27 mouse cellular contexts compared by ENCODE assay signal in the genomic region with DNA sequence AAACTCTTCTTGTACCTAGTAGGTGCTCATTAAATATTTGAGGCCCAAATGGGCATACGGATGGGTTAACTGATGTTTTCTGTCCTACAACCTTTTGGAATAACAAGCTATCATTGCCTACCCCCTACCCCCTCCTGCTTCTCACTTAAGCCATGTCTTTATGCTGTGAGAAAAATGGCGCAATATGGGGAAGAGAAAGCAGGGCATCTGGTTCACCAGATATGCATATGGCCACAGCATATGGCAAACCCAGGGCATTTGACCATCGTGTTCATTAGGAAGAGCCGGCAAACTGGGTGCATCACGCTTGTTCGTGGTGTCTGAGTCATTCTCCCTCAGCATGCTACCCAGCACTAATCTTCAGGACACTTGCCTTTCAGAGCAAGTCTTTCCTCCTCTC.
DNase-seq lines count a peak whose midpoint lies in the region; ATAC-seq lines count a peak whose summit lies in the region.
"Had no signal": no experiment of that assay in that cellular context is flagged by ENCODE, and none has a peak within 500 bp of the region (broad histone marks: within the 10 kb centered on the region; RNA-seq: fewer than 3 reads in every experiment).

No protein-coding gene starts in this region.

- no peak overlapping the region for H3K9ac ChIP-seq in forebrain, embryonic 16.5 days (replicated peaks; ENCODE audit: low read depth, low read length)
- H3K9ac ChIP-seq: embryonic facial prominence, embryonic 13.5 days; heart, embryonic 12.5 days; intestine, embryonic 15.5 days; limb, embryonic 15.5 days; liver, embryonic 14.5 days; lung, embryonic 15.5 days; midbrain, embryonic 15.5 days; neural tube, embryonic 12.5 days had no signal

- peak overlapping the region; percentile 81 for H3K27ac ChIP-seq in forebrain, embryonic 16.5 days (ENCODE audit: low read length)
- H3K27ac ChIP-seq: embryonic facial prominence, embryonic 13.5 days; gastrocnemius, adult 2 months; hindbrain, embryonic 10.5 days; intestine, embryonic 15.5 days; limb, embryonic 15.5 days; liver, embryonic 14.5 days; lung, embryonic 15.5 days; midbrain, embryonic 15.5 days; neural tube, embryonic 12.5 days had no signal

- no peak overlapping the region for H3K4me3 ChIP-seq in forebrain, embryonic 16.5 days (replicated peaks; ENCODE audit: low read length)
- H3K4me3 ChIP-seq: embryonic facial prominence, embryonic 13.5 days; erythroblast, embryonic 14.5 days; gastrocnemius, adult 2 months; heart, embryonic 12.5 days; hindbrain, embryonic 10.5 days; intestine, embryonic 15.5 days; limb, embryonic 15.5 days; lung, embryonic 15.5 days; midbrain, embryonic 15.5 days; neural tube, embryonic 12.5 days had no signal

- no peak for ATAC-seq in cerebellum, adult (ENCODE audit: insufficient number of reproducible peaks, low FRiP score, low TSS enrichment)
- ATAC-seq in forebrain, embryonic 16.5 days, result peak; percentile 54
- ATAC-seq: hindbrain, embryonic 16.5 days; intestine, embryonic 15.5 days; midbrain, embryonic 15.5 days had no signal

- intact Hi-C loops in gastrocnemius, postnatal 14 days (cut with DNase I; ENCODE audit: low total_unique reads), result no loop called here

- peaks cover 20% of the 10 kb centered on the region for H3K4me1 ChIP-seq in forebrain, embryonic 16.5 days (replicated peaks; ENCODE audit: control insufficient read depth, insufficient read depth, low read length)
- H3K4me1 ChIP-seq: heart, embryonic 12.5 days; hindbrain, embryonic 10.5 days; intestine, embryonic 15.5 days; lung, embryonic 15.5 days; neural tube, embryonic 12.5 days had no signal

- no peaks in the 10 kb centered on the region for H3K27me3 ChIP-seq in forebrain, embryonic 16.5 days (replicated peaks; ENCODE audit: control insufficient read depth, insufficient read depth, low read length)
- H3K27me3 ChIP-seq: embryonic facial prominence, embryonic 13.5 days; heart, embryonic 12.5 days; intestine, embryonic 15.5 days; limb, embryonic 15.5 days; lung, embryonic 15.5 days; midbrain, embryonic 15.5 days; neural tube, embryonic 12.5 days had no signal

- H3K36me3 ChIP-seq in forebrain, embryonic 16.5 days (ENCODE audit: control insufficient read depth, insufficient read depth), result no peaks in the 10 kb centered on the region
- H3K36me3 ChIP-seq: embryonic facial prominence, embryonic 13.5 days; heart, embryonic 12.5 days; hindbrain, embryonic 10.5 days; intestine, embryonic 15.5 days; limb, embryonic 15.5 days; lung, embryonic 15.5 days; midbrain, embryonic 15.5 days; neural tube, embryonic 12.5 days had no signal

- peak; percentile 2 for DNase-seq in cerebellum, adult 11 months
- DNase-seq in heart, adult 11 months, result peak; percentile 16
- no peak for DNase-seq in heart, adult 18-20 months
- DNase-seq in gastrocnemius, postnatal 14 days, result no peak
- no peak for DNase-seq in right cerebral cortex, postnatal 4 days
- DNase-seq: adrenal gland, postnatal 10 days; embryo, embryonic 11 days; gastrocnemius, adult 2 months; heart, postnatal 10 days; kidney, adult 9 months; kidney, postnatal 25 days; lung, postnatal 4 days; right cerebral cortex, postnatal 25 days; thymus, postnatal 14 days had no signal

- 50% methylated on average over 6 of the region's 6 CpGs for WGBS in forebrain, embryonic 16.5 days

- no peak overlapping the region for H3K4me2 ChIP-seq in forebrain, embryonic 16.5 days (ENCODE audit: low read length)
- H3K4me2 ChIP-seq: embryonic facial prominence, embryonic 13.5 days; heart, embryonic 12.5 days; intestine, embryonic 15.5 days; limb, embryonic 15.5 days; lung, embryonic 15.5 days; midbrain, embryonic 15.5 days; neural tube, embryonic 12.5 days had no signal

- H3K9me3 ChIP-seq in forebrain, embryonic 16.5 days (ENCODE audit: control insufficient read depth, low read length), result no peaks in the 10 kb centered on the region
- H3K9me3 ChIP-seq: embryonic facial prominence, embryonic 13.5 days; heart, embryonic 12.5 days; hindbrain, embryonic 10.5 days; intestine, embryonic 15.5 days; limb, embryonic 15.5 days; lung, embryonic 15.5 days; midbrain, embryonic 15.5 days; neural tube, embryonic 12.5 days had no signal

Comparison
In these comparisons a context has a peak if more than half of its experiments do, and no peak if none do; other contexts are left out.
1. DNase-seq: peak in cerebellum, adult 11 months (single experiment) and heart, adult 11 months (single experiment); none in heart, adult 18-20 months (0 of 2), gastrocnemius, postnatal 14 days (single experiment) and right cerebral cortex, postnatal 4 days (single experiment).